Mouse (Mus musculus): Measurements from ENCODE around the gene Enpp3. TPM values are rescaled to one million over a fixed set of nuclear protein-coding genes. Genes with fewer than 3 reads are reported as not detected.

Gene Enpp3
- polyA plus RNA-seq, 1 experiment from 2014 or later: 152 TPM

GRCm38 (mm10) chr10:24741229-24742198, 101.1 kb downstream of the Enpp3 start:
- ATAC-seq: peak; percentile 6; the same call in 1 of the 2 replicates
- Histone ChIP-seq H3K27ac (ENCODE audit: low read depth, low read length) (no peak overlapping the region), H3K4me3 (ENCODE audit: low read depth, low read length) (no peak overlapping the region), H3K9ac (ENCODE audit: low read depth, low read length) (no peak overlapping the region), H3K9me3 (ENCODE audit: control insufficient read depth) (no peaks in the 10 kb centered on the region), H3K4me1 (replicated peaks; ENCODE audit: control insufficient read depth, insufficient read depth, low read length) (no peaks in the 10 kb centered on the region), H3K36me3 (ENCODE audit: control insufficient read depth, insufficient read depth) (no peaks in the 10 kb centered on the region), H3K27me3 (replicated peaks; ENCODE audit: control insufficient read depth, insufficient read depth, low read length) (no peaks in the 10 kb centered on the region), H3K4me2 (replicated peaks; ENCODE audit: low read depth) (no peak overlapping the region)
- TF ChIP-seq CTCF (IDR thresholded peaks at IDR 0.05; ENCODE audit: low read depth): no peak
- WGBS: 22% methylated on average over 7 of the region's 7 CpGs

GRCm38 (mm10) chr10:24739171-24739570, 103.5 kb downstream of the Enpp3 start:
- Histone ChIP-seq H3K4me3 (ENCODE audit: low read depth, low read length) (no peak overlapping the region), H3K4me1 (replicated peaks; ENCODE audit: control insufficient read depth, insufficient read depth, low read length) (no peaks in the 10 kb centered on the region), H3K36me3 (ENCODE audit: control insufficient read depth, insufficient read depth) (no peaks in the 10 kb centered on the region), H3K9ac (ENCODE audit: low read depth, low read length) (no peak overlapping the region), H3K4me2 (replicated peaks; ENCODE audit: low read depth) (no peak overlapping the region), H3K9me3 (ENCODE audit: control insufficient read depth) (no peaks in the 10 kb centered on the region), H3K27ac (ENCODE audit: low read depth, low read length) (no peak overlapping the region), H3K27me3 (replicated peaks; ENCODE audit: control insufficient read depth, insufficient read depth, low read length) (no peaks in the 10 kb centered on the region)
- TF ChIP-seq CTCF (IDR thresholded peaks at IDR 0.05; ENCODE audit: low read depth): no peak
- ATAC-seq: no peak
- WGBS: 75% methylated on average over 2 of the region's 2 CpGs

GRCm38 (mm10) chr10:24738456-24738855, 104.2 kb downstream of the Enpp3 start:
- no peaks in the 10 kb centered on the region for H3K4me1 ChIP-seq (replicated peaks; ENCODE audit: control insufficient read depth, insufficient read depth, low read length)
- WGBS: 78% methylated on average over 2 of the region's 2 CpGs

GRCm38 (mm10) chr10:24735027-24735777, 107.4 kb downstream of the Enpp3 start:
- no peak overlapping the region for H3K9ac ChIP-seq (ENCODE audit: low read depth, low read length)
- ATAC-seq: no peak
- no peak overlapping the region for H3K4me2 ChIP-seq (replicated peaks; ENCODE audit: low read depth)
- TF ChIP-seq CTCF (IDR thresholded peaks at IDR 0.05; ENCODE audit: low read depth): no peak
- no peaks in the 10 kb centered on the region for H3K36me3 ChIP-seq (ENCODE audit: control insufficient read depth, insufficient read depth)
- no peak overlapping the region for H3K27ac ChIP-seq (ENCODE audit: low read depth, low read length)
- H3K27me3 ChIP-seq (replicated peaks; ENCODE audit: control insufficient read depth, insufficient read depth, low read length): no peaks in the 10 kb centered on the region
- no peaks in the 10 kb centered on the region for H3K4me1 ChIP-seq (replicated peaks; ENCODE audit: control insufficient read depth, insufficient read depth, low read length)
- H3K9me3 ChIP-seq (ENCODE audit: control insufficient read depth): no peaks in the 10 kb centered on the region
- WGBS: 83% methylated on average over 5 of the region's 5 CpGs
- no peak overlapping the region for H3K4me3 ChIP-seq (ENCODE audit: low read depth, low read length)

More at GRCm38 (mm10) chr10:24738456-24738855, 104.2 kb downstream of the Enpp3 start:
- Histone ChIP-seq H3K9me3 (ENCODE audit: control insufficient read depth) (no peaks in the 10 kb centered on the region), H3K4me2 (replicated peaks; ENCODE audit: low read depth) (no peak overlapping the region), H3K9ac (ENCODE audit: low read depth, low read length) (no peak overlapping the region), H3K27me3 (replicated peaks; ENCODE audit: control insufficient read depth, insufficient read depth, low read length) (no peaks in the 10 kb centered on the region), H3K36me3 (ENCODE audit: control insufficient read depth, insufficient read depth) (no peaks in the 10 kb centered on the region), H3K27ac (ENCODE audit: low read depth, low read length) (no peak overlapping the region), H3K4me3 (ENCODE audit: low read depth, low read length) (no peak overlapping the region)
- no peak for TF ChIP-seq CTCF (IDR thresholded peaks at IDR 0.05; ENCODE audit: low read depth)
- no peak for ATAC-seq

- Histone ChIP-seq H3K27me3 (replicated peaks; ENCODE audit: control insufficient read depth, insufficient read depth, low read length) (no peaks in the 10 kb centered on the region), H3K36me3 (ENCODE audit: control insufficient read depth, insufficient read depth) (no peaks in the 10 kb centered on the region), H3K9ac (ENCODE audit: low read depth, low read length) (no peak overlapping the region), H3K4me1 (replicated peaks; ENCODE audit: control insufficient read depth, insufficient read depth, low read length) (no peaks in the 10 kb centered on the region), H3K9me3 (ENCODE audit: control insufficient read depth) (no peaks in the 10 kb centered on the region), H3K27ac (ENCODE audit: low read depth, low read length) (no peak overlapping the region), H3K4me2 (replicated peaks; ENCODE audit: low read depth) (no peak overlapping the region), H3K4me3 (ENCODE audit: low read depth, low read length) (no peak overlapping the region)
- TF ChIP-seq CTCF (IDR thresholded peaks at IDR 0.05; ENCODE audit: low read depth): no peak
- ATAC-seq: no peak
- 91% methylated on average over 4 of the region's 4 CpGs for WGBS
Measured at GRCm38 (mm10) chr10:24727478-24727877, 115.1 kb downstream of the Enpp3 start.

- ATAC-seq: no peak
- Histone ChIP-seq H3K27me3 (replicated peaks; ENCODE audit: control insufficient read depth, insufficient read depth, low read length) (no peaks in the 10 kb centered on the region), H3K9ac (ENCODE audit: low read depth, low read length) (no peak overlapping the region), H3K9me3 (ENCODE audit: control insufficient read depth) (no peaks in the 10 kb centered on the region), H3K4me1 (replicated peaks; ENCODE audit: control insufficient read depth, insufficient read depth, low read length) (no peaks in the 10 kb centered on the region), H3K27ac (ENCODE audit: low read depth, low read length) (no peak overlapping the region), H3K4me2 (replicated peaks; ENCODE audit: low read depth) (no peak overlapping the region), H3K36me3 (ENCODE audit: control insufficient read depth, insufficient read depth) (no peaks in the 10 kb centered on the region), H3K4me3 (ENCODE audit: low read depth, low read length) (no peak overlapping the region)
- 88% methylated on average over 2 of the region's 2 CpGs for WGBS
- no peak for TF ChIP-seq CTCF (IDR thresholded peaks at IDR 0.05; ENCODE audit: low read depth)
Measured at GRCm38 (mm10) chr10:24725197-24725596, 117.4 kb downstream of the Enpp3 start.

Other genes starting within 250 kb of the Enpp3 start
- gene Ccn2, start 247.4 kb downstream of the Enpp3 start, polyA plus RNA-seq (2015; fragmentation: Nextera tagmentation; extraction: Ambion mirVana): 7.8 and 10.2 TPM in 2 replicates
- gene Enpp1, start 130.7 kb downstream of the Enpp3 start, polyA plus RNA-seq (2015; fragmentation: Nextera tagmentation; extraction: Ambion mirVana): 14.1 and 14.7 TPM in 2 replicates
- 5.7 and 5.8 TPM in 2 replicates for gene Med23, start 27.2 kb upstream of the Enpp3 start, polyA plus RNA-seq (2015; fragmentation: Nextera tagmentation; extraction: Ambion mirVana)
- 1.7 and 2.0 TPM in 2 replicates for gene Arg1, start 84.7 kb upstream of the Enpp3 start, polyA plus RNA-seq (2015; fragmentation: Nextera tagmentation; extraction: Ambion mirVana)

Measured in intestine, postnatal 0 days (tissue).